Mouse (Mus musculus) adrenal gland, adult 2 months (tissue): ENCODE data around the gene Gm12169. TPM values are rescaled to one million over a fixed set of nuclear protein-coding genes. Genes with fewer than 3 reads are reported as not detected.

Experiments
- polyA plus RNA-seq: library from polyadenylated mRNA; depleted of rRNA; stranded (reverse); fragments of >200 nt; gene quantifications from 2 replicates; pipeline ENCODE4 v1.2.3, GENCODE M21; 2012; rRNA removed
- total RNA-seq, 2 experiments: library from RNA; stranded (reverse); gene quantifications; 2 replicates each; pipeline ENCODE4 v1.2.3; 2021

Gene Gm12169
- total and polyA plus RNA-seq, 3 experiments: not detected

Other genes starting within 250 kb of the Gm12169 start
- gene Cyfip2, start 211.4 kb upstream of the Gm12169 start, total RNA-seq: 10 to 100 TPM; 68.1 to 95.2 TPM
- 24.4 and 34.7 TPM in 2 replicates for gene Cyfip2, start 211.4 kb upstream of the Gm12169 start, polyA plus RNA-seq
- gene Itk, start 134.7 kb upstream of the Gm12169 start, total RNA-seq: under 1 TPM; 0.17 to 0.28 TPM
- 0.03 and 0.11 TPM in 2 replicates for gene Itk, start 134.7 kb upstream of the Gm12169 start, polyA plus RNA-seq
- gene Fam71b, start 127.7 kb upstream of the Gm12169 start, total RNA-seq: not detected
- not detected in 2 replicates for gene Fam71b, start 127.7 kb upstream of the Gm12169 start, polyA plus RNA-seq
- gene Med7, start 87.3 kb upstream of the Gm12169 start, total RNA-seq: 10 to 100 TPM; 39.6 to 54.8 TPM
- 47.1 and 55.3 TPM in 2 replicates for gene Med7, start 87.3 kb upstream of the Gm12169 start, polyA plus RNA-seq
- gene Havcr2, start 69.3 kb upstream of the Gm12169 start, total RNA-seq: 1 to 10 TPM; 1.6 to 2.7 TPM
- gene Havcr2, start 69.3 kb upstream of the Gm12169 start, polyA plus RNA-seq: 0.10 and 0.18 TPM in 2 replicates
- gene BC053393, start 47.3 kb downstream of the Gm12169 start, total RNA-seq: not detected
- gene BC053393, start 47.3 kb downstream of the Gm12169 start, polyA plus RNA-seq: not detected in 2 replicates
- not detected for gene Dppa1, start 105.0 kb downstream of the Gm12169 start, total RNA-seq
- gene Dppa1, start 105.0 kb downstream of the Gm12169 start, polyA plus RNA-seq: not detected in 2 replicates
- under 1 TPM in 1 of 2 experiments, not detected in 1; 0.37 TPM for gene Timd2, start 182.8 kb downstream of the Gm12169 start, total RNA-seq
- not detected in 2 replicates for gene Timd2, start 182.8 kb downstream of the Gm12169 start, polyA plus RNA-seq
- gene Havcr1, start 210.9 kb downstream of the Gm12169 start, total RNA-seq: not detected
- gene Havcr1, start 210.9 kb downstream of the Gm12169 start, polyA plus RNA-seq: not detected in 2 replicates